ENCODE assay signal across 10 mouse cellular contexts in the genomic region with DNA sequence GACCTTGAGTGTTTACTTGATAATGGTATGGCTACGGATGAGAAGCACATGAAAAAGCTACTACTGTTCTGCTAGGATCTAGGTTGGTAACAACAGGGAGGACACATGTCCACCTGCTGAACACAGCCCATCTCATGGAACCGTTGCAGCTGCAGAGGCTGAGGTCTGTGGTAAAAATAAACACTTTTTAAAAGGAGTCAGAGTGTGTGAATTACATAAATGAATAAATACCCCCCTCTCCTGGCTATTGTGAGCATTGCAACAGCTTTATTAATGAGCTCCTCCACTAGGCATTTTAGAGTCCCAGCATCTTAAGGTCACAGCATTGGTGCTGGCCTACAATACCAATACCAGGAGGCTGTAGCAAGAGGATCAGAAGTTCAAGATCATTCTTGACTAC. TPM values are rescaled to one million over a fixed set of nuclear protein-coding genes. Genes with fewer than 3 reads are reported as not detected.
DNase-seq lines count a peak whose midpoint lies in the region.
"Had no signal": no experiment of that assay in that cellular context is flagged by ENCODE, and none has a peak within 500 bp of the region (broad histone marks: within the 10 kb centered on the region; RNA-seq: fewer than 3 reads in every experiment).

No protein-coding gene starts in this region.

- intact Hi-C loops in heart, postnatal 36 days (cut with DNase I), result loop anchor here (1.0 to 10.0 kb wide), 5 partner anchors 19 to 285 kb away; a partner anchor contains a TSS

- peak; percentile 57 for DNase-seq in adrenal gland, adult 2 months
- DNase-seq in adrenal gland, adult 8-10 months, result no peak
- peak; percentile 79 for DNase-seq in MN1 (ENCODE audit: low spot score)
- peak; percentile 59 for DNase-seq in embryo, embryonic 11.5 days (ENCODE audit: low read depth, low spot score)
- DNase-seq in heart, postnatal 36 days, result peak; percentile 45 to 64
- peak; percentile 13 to 43 for DNase-seq in kidney, postnatal 4 days
- peak; percentile 82 for DNase-seq in lung, postnatal 10 days
- DNase-seq in right cerebral cortex, postnatal 14 days, result peak; percentile 27

RNA-seq across cellular contexts. Expression of a gene that starts 10.1 kb away (rescaled TPM):
- total RNA-seq in adrenal gland, adult 2 months (2021), result not detected
- not detected in 2 replicates for polyA plus RNA-seq in adrenal gland, adult 2 months (2012; rRNA removed)
- not detected for total RNA-seq in adrenal gland, adult 8-10 months (2022)
- total RNA-seq in heart, postnatal 36 days (2021), result not detected
- total RNA-seq: gastrocnemius, postnatal 36 days had no signal
- polyA plus RNA-seq: stomach, embryonic 15.5 days had no signal

RNA-seq across cellular contexts. Expression of a gene that starts 18.4 kb away (rescaled TPM):
- 10 to 100 TPM; 13.0 to 14.3 TPM for total RNA-seq in adrenal gland, adult 2 months (2021)
- polyA plus RNA-seq in adrenal gland, adult 2 months (2012; rRNA removed), result 6.9 and 9.6 TPM in 2 replicates
- total RNA-seq in adrenal gland, adult 8-10 months (2022), result 10 to 100 TPM; 16.5 to 25.7 (median 20.6) TPM
- 10 to 100 TPM; 15.7 to 17.5 TPM for total RNA-seq in heart, postnatal 36 days (2021)

RNA-seq across cellular contexts. Expression of a gene that starts 19.8 kb away (rescaled TPM):
- total RNA-seq in adrenal gland, adult 2 months (2021), result 10 to 100 TPM; 15.2 to 38.4 TPM
- 1.8 and 3.4 TPM in 2 replicates for polyA plus RNA-seq in adrenal gland, adult 2 months (2012; rRNA removed)
- total RNA-seq in adrenal gland, adult 8-10 months (2022), result 10 to 100 TPM; 20.6 to 32.3 (median 22.0) TPM
- 10 to 100 TPM; 25.7 to 33.1 TPM for total RNA-seq in heart, postnatal 36 days (2021)
